Mouse (Mus musculus): ENCODE results near the gene A430005L14Rik.

GRCm38 (mm10) chr4:153950372-153950771 is 6.7 kb upstream of the A430005L14Rik start:
- TF ChIP-seq CTCF (IDR thresholded peaks at IDR 0.05; ENCODE audit: low read depth) = no peak
- TF ChIP-seq EP300 (IDR thresholded peaks at IDR 0.05; ENCODE audit: low read depth) = no peak

All from liver, embryonic 14.5 days (tissue).